Mouse (Mus musculus): Measurements from ENCODE around the gene Defa23. TPM values are rescaled to one million over a fixed set of nuclear protein-coding genes. Genes with fewer than 3 reads are reported as not detected.
"Not testable (repeated sequence)": the region's sequence is repeated elsewhere in the genome, so short reads cannot be mapped to it uniquely, and the experiment has no call there.

Gene Defa23
- polyA plus RNA-seq (2014; fragmentation: Nextera tagmentation; extraction: Ambion mirVana), result not detected in 2 replicates

- ATAC-seq; H3K9me3 ChIP-seq (replicated peaks; ENCODE audit: control insufficient read depth, low read length); H3K36me3 ChIP-seq (ENCODE audit: control insufficient read depth, insufficient read depth, low read length); H3K4me1 ChIP-seq (ENCODE audit: control insufficient read depth, insufficient read depth, low read length); H3K4me2 ChIP-seq (ENCODE audit: low read length); DNase-seq (ENCODE audit: low spot score); H3K9ac ChIP-seq (ENCODE audit: low read length); H3K27ac ChIP-seq (ENCODE audit: low read depth, low read length); H3K4me3 ChIP-seq (ENCODE audit: low read depth, low read length); H3K27me3 ChIP-seq (replicated peaks; ENCODE audit: control insufficient read depth, insufficient read depth, low read length): not testable (repeated sequence)
- WGBS, result no CpG with 5 or more reads among the region's 1 CpGs
Measured at GRCm38 (mm10) chr8:21054747-21055146, at the start of gene Defa23. Defa23 (plus strand) TSS chr8:21055047.

- WGBS, result 26% methylated on average over 1 of the region's 1 CpGs
- DNase-seq (ENCODE audit: low spot score) (no peak), ATAC-seq (no peak)
- Histone ChIP-seq H3K27ac (ENCODE audit: low read depth, low read length) (no peak overlapping the region), H3K9ac (ENCODE audit: low read length) (no peak overlapping the region), H3K4me3 (ENCODE audit: low read depth, low read length) (no peak overlapping the region), H3K36me3 (ENCODE audit: control insufficient read depth, insufficient read depth, low read length) (no peaks in the 10 kb centered on the region), H3K4me2 (ENCODE audit: low read length) (no peak overlapping the region), H3K4me1 (ENCODE audit: control insufficient read depth, insufficient read depth, low read length) (no peaks in the 10 kb centered on the region), H3K9me3 (replicated peaks; ENCODE audit: control insufficient read depth, low read length) (no peaks in the 10 kb centered on the region; the same call in 1 of the 2 replicates), H3K27me3 (replicated peaks; ENCODE audit: control insufficient read depth, insufficient read depth, low read length) (no peaks in the 10 kb centered on the region)
Measured at GRCm38 (mm10) chr8:21006801-21007200, 48.0 kb upstream of the Defa23 start.

GRCm38 (mm10) chr8:21008578-21008977 is 46.3 kb upstream of the Defa23 start:
- not testable (repeated sequence) for H3K36me3 ChIP-seq (ENCODE audit: control insufficient read depth, insufficient read depth, low read length); ATAC-seq; H3K4me2 ChIP-seq (ENCODE audit: low read length); DNase-seq (ENCODE audit: low spot score); H3K9ac ChIP-seq (ENCODE audit: low read length); H3K27me3 ChIP-seq (replicated peaks; ENCODE audit: control insufficient read depth, insufficient read depth, low read length); H3K4me1 ChIP-seq (ENCODE audit: control insufficient read depth, insufficient read depth, low read length); H3K4me3 ChIP-seq (ENCODE audit: low read depth, low read length); H3K9me3 ChIP-seq (replicated peaks; ENCODE audit: control insufficient read depth, low read length); H3K27ac ChIP-seq (ENCODE audit: low read depth, low read length)
- WGBS, result 55% methylated on average over 6 of the region's 6 CpGs

DNA sequence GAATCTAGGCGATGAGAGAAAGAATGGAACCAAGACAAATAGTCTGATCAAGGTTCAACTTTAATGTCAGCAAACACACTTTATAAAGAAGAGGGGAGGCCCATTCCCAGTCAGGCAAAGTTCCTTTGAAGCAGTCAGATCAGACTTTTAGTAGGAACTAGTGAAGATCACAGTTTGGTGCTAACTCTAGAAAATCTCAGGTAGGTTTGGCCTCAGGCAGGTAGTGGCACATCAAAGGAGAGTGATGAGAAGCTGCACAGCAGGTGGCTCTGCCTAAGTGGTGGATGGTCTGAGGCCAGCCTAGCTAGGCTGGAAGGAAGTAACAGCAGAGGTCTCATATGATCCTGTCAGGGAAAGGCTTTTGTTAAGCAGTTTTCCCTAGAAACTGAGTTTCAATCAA is 44.3 kb upstream of the Defa23 start:
- not testable (repeated sequence) for H3K27me3 ChIP-seq (replicated peaks; ENCODE audit: control insufficient read depth, insufficient read depth, low read length); H3K4me3 ChIP-seq (ENCODE audit: low read depth, low read length); H3K4me2 ChIP-seq (ENCODE audit: low read length); H3K36me3 ChIP-seq (ENCODE audit: control insufficient read depth, insufficient read depth, low read length); H3K4me1 ChIP-seq (ENCODE audit: control insufficient read depth, insufficient read depth, low read length); ATAC-seq; DNase-seq (ENCODE audit: low spot score); H3K9me3 ChIP-seq (replicated peaks; ENCODE audit: control insufficient read depth, low read length); H3K27ac ChIP-seq (ENCODE audit: low read depth, low read length); H3K9ac ChIP-seq (ENCODE audit: low read length)
- WGBS, result 79% methylated on average over 1 of the region's 1 CpGs

GRCm38 (mm10) chr8:21025245-21025644 is 29.6 kb upstream of the Defa23 start, which contains the start of gene Defa21:
Defa21 (plus strand) TSS chr8:21025545.
- WGBS, result no CpG with 5 or more reads among the region's 1 CpGs
- H3K27ac ChIP-seq (ENCODE audit: low read depth, low read length); H3K27me3 ChIP-seq (replicated peaks; ENCODE audit: control insufficient read depth, insufficient read depth, low read length); H3K9ac ChIP-seq (ENCODE audit: low read length); H3K4me3 ChIP-seq (ENCODE audit: low read depth, low read length); H3K36me3 ChIP-seq (ENCODE audit: control insufficient read depth, insufficient read depth, low read length); ATAC-seq; DNase-seq (ENCODE audit: low spot score); H3K4me1 ChIP-seq (ENCODE audit: control insufficient read depth, insufficient read depth, low read length); H3K4me2 ChIP-seq (ENCODE audit: low read length); H3K9me3 ChIP-seq (replicated peaks; ENCODE audit: control insufficient read depth, low read length): not testable (repeated sequence)

- H3K4me1 ChIP-seq (ENCODE audit: control insufficient read depth, insufficient read depth, low read length); DNase-seq (ENCODE audit: low spot score); H3K4me2 ChIP-seq (ENCODE audit: low read length); H3K9me3 ChIP-seq (replicated peaks; ENCODE audit: control insufficient read depth, low read length); H3K27me3 ChIP-seq (replicated peaks; ENCODE audit: control insufficient read depth, insufficient read depth, low read length); H3K27ac ChIP-seq (ENCODE audit: low read depth, low read length); ATAC-seq; H3K4me3 ChIP-seq (ENCODE audit: low read depth, low read length); H3K36me3 ChIP-seq (ENCODE audit: control insufficient read depth, insufficient read depth, low read length); H3K9ac ChIP-seq (ENCODE audit: low read length): not testable (repeated sequence)
- WGBS, result 94% methylated on average over 1 of the region's 1 CpGs
Measured at GRCm38 (mm10) chr8:21064738-21065137, 9.9 kb downstream of the Defa23 start, which contains the start of gene Defa35. Defa35 (plus strand) TSS chr8:21065038.

DNA sequence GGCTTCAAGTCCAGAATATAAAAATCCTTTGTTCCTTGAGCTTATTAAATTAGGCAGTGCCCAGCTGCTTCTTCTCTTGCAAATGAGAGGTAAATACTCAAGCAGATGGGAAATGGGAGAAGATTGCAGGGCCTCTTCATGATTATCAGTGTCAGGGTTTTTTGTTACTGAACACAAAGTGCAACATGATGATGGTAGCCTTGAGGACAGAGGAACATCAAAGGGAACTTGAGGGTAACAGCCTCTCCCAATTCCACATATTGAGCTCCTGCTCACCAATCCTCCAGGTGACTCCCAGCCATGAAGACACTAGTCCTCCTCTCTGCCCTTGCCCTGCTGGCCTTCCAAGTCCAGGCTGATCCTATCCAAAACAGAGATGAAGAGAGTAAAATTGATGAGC is 29.3 kb downstream of the Defa23 start, which contains the start of gene Defa25:
Gene Defa25, plus strand, starts transcription at position 301 of the 400 bp plus-strand sequence.
- H3K36me3 ChIP-seq (ENCODE audit: control insufficient read depth, insufficient read depth, low read length); ATAC-seq; H3K4me1 ChIP-seq (ENCODE audit: control insufficient read depth, insufficient read depth, low read length); H3K9me3 ChIP-seq (replicated peaks; ENCODE audit: control insufficient read depth, low read length); H3K4me2 ChIP-seq (ENCODE audit: low read length); H3K27me3 ChIP-seq (replicated peaks; ENCODE audit: control insufficient read depth, insufficient read depth, low read length); H3K9ac ChIP-seq (ENCODE audit: low read length); DNase-seq (ENCODE audit: low spot score); H3K4me3 ChIP-seq (ENCODE audit: low read depth, low read length); H3K27ac ChIP-seq (ENCODE audit: low read depth, low read length): not testable (repeated sequence)

DNA sequence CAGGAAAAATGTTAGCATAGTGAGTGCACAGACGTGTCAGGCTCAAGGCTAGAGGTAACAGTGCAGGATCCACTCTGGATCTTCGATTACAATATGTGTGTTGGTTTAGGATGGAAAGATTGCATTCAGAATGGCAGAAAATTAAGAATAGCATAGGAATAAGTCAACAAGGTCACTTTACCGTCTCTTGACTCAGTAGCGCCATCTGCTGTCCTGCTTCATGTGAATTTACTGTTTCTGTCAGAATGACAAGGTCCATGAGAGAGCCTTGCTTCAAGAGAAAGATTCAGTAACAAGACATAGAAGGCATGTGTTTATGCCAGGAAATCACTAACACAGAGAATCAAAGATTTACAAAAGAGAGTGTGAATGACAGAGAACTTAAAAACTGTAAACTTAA is 38.3 kb downstream of the Defa23 start:
- Histone ChIP-seq H3K27me3 (replicated peaks; ENCODE audit: control insufficient read depth, insufficient read depth, low read length) (no peaks in the 10 kb centered on the region), H3K4me1 (ENCODE audit: control insufficient read depth, insufficient read depth, low read length) (no peaks in the 10 kb centered on the region), H3K9ac (ENCODE audit: low read length) (no peak overlapping the region), H3K9me3 (replicated peaks; ENCODE audit: control insufficient read depth, low read length) (0 out of 2 replicates have a peak, but pooled peaks cover 7% of the 10 kb centered on the region), H3K4me3 (ENCODE audit: low read depth, low read length) (no peak overlapping the region), H3K36me3 (ENCODE audit: control insufficient read depth, insufficient read depth, low read length) (no peaks in the 10 kb centered on the region), H3K4me2 (ENCODE audit: low read length) (no peak overlapping the region), H3K27ac (ENCODE audit: low read depth, low read length) (no peak overlapping the region)
- ATAC-seq, result no peak
- no peak for DNase-seq (ENCODE audit: low spot score)
- WGBS, result 45% methylated on average over 4 of the region's 4 CpGs

GRCm38 (mm10) chr8:21095950-21096349 is 41.1 kb downstream of the Defa23 start, which contains the start of gene Gm14851:
Gm14851 (minus strand) TSS chr8:21096050.
- H3K4me2 ChIP-seq (ENCODE audit: low read length); ATAC-seq; DNase-seq (ENCODE audit: low spot score); H3K27ac ChIP-seq (ENCODE audit: low read depth, low read length); H3K27me3 ChIP-seq (replicated peaks; ENCODE audit: control insufficient read depth, insufficient read depth, low read length); H3K4me1 ChIP-seq (ENCODE audit: control insufficient read depth, insufficient read depth, low read length); H3K9ac ChIP-seq (ENCODE audit: low read length); H3K36me3 ChIP-seq (ENCODE audit: control insufficient read depth, insufficient read depth, low read length); H3K9me3 ChIP-seq (replicated peaks; ENCODE audit: control insufficient read depth, low read length); H3K4me3 ChIP-seq (ENCODE audit: low read depth, low read length): not testable (repeated sequence)
- WGBS, result no CpG with 5 or more reads among the region's 2 CpGs
